Mouse (Mus musculus) CD4-positive, CD25-positive, alpha-beta regulatory T cell (primary cell): ENCODE data around the gene Atp5c1. TPM values are rescaled to one million over a fixed set of nuclear protein-coding genes. Genes with fewer than 3 reads are reported as not detected.

Source experiments
- polyA plus RNA-seq: library from polyadenylated mRNA; unstranded; fragments of 100-300 nt; shearing (Covaris generic); gene quantifications from one replicate; pipeline ENCODE4 v1.2.1, GENCODE M21; 2017

Atp5c1 gene
- polyA plus RNA-seq, result 438 TPM

GRCm38 (mm10) chr2:10080310-10081010 lies at the start of gene Atp5c1, which contains the start of gene Kin:
TSS of gene Atp5c1 (minus strand) at chr2:10080510.
TSS of gene Kin (plus strand) at chr2:10080593.

GRCm38 (mm10) chr2:10048461-10048860 lies 31.8 kb downstream of the Atp5c1 start, which contains the start of gene Taf3:
TSS of gene Taf3 (minus strand) at chr2:10048596.

Other genes with a start within 250 kb of the Atp5c1 start
- gene 4930412O13Rik, start 199.3 kb downstream of the Atp5c1 start, polyA plus RNA-seq, result 0.47 TPM
- gene 9230102O04Rik, start 191.0 kb downstream of the Atp5c1 start, polyA plus RNA-seq, result 0.39 TPM
- 121 TPM for gene Gata3, start 190.5 kb downstream of the Atp5c1 start, polyA plus RNA-seq
- gene Taf3, start 31.9 kb downstream of the Atp5c1 start, polyA plus RNA-seq, result 21.7 TPM
- 35.2 TPM for gene Kin, start 83 bp upstream of the Atp5c1 start, polyA plus RNA-seq
- gene Itih2, start 50.9 kb upstream of the Atp5c1 start, polyA plus RNA-seq, result not detected
- gene Itih5, start 73.1 kb upstream of the Atp5c1 start, polyA plus RNA-seq, result 22.3 TPM